Mouse (Mus musculus): ENCODE data around the gene Cxcl17. TPM values are rescaled to one million over a fixed set of nuclear protein-coding genes. Genes with fewer than 3 reads are reported as not detected.

Gene Cxcl17
- total RNA-seq, 1 experiment: 0.31 TPM

- H3K4me1 ChIP-seq (ENCODE audit: control insufficient read depth in 2 of 2, insufficient read depth in 2 of 2, low read length in 2 of 2, poor library complexity in 1 of 2): peaks cover 42% of the 10 kb centered on the region in 2 experiments
- no peaks in the 10 kb centered on the region for H3K36me3 ChIP-seq (ENCODE audit: control insufficient read depth, insufficient read depth, low read length, poor library complexity, severe bottlenecking)
- TF ChIP-seq HCFC1 (IDR thresholded peaks at IDR 0.05; ENCODE audit: borderline replicate concordance, insufficient read depth, low read length) (no peak), CHD2 (IDR thresholded peaks at IDR 0.05; ENCODE audit: low read depth, low read length) (no peak), ZC3H11A (IDR thresholded peaks at IDR 0.05; ENCODE audit: borderline replicate concordance, low read depth, low read length) (no peak), MAFK (IDR thresholded peaks at IDR 0.05; ENCODE audit: insufficient read depth, low read depth, low read length) (no peak), ZNF384 (IDR thresholded peaks at IDR 0.05; ENCODE audit: low read depth, low read length) (no peak)
- peak overlapping the region; percentile 40; the same call in 1 of the 2 replicates for H3K9ac ChIP-seq (ENCODE audit: insufficient read depth, low read depth, low read length, poor library complexity, severe bottlenecking)
- no peak overlapping the region for H3K4me3 ChIP-seq (ENCODE audit: insufficient read depth in 1 of 2, low read depth in 1 of 2, low read length in 2 of 2, poor library complexity in 1 of 2, severe bottlenecking in 1 of 2)
- in situ Hi-C loops (cut with MboI; ENCODE audit: low sequenced_read_pairs in 2 of 2, unreplicated experiment in 2 of 2): no loop called here
- no peaks in the 10 kb centered on the region for H3K9me3 ChIP-seq (ENCODE audit: control insufficient read depth, insufficient read depth, low read depth, low read length)
- peak overlapping the region; percentile 88; the same call in 1 of the 2 replicates for H3K27ac ChIP-seq (ENCODE audit: insufficient read depth, low read depth, low read length, poor library complexity, severe bottlenecking)
- DNase-seq (ENCODE audit: low read depth, low spot score): no peak
Measured at GRCm38 (mm10) chr7:25436704-25437103, 24.0 kb upstream of the Cxcl17 start.

GRCm38 (mm10) chr7:25436226-25436625 is 23.5 kb upstream of the Cxcl17 start:
- H3K9ac ChIP-seq (ENCODE audit: insufficient read depth, low read depth, low read length, poor library complexity, severe bottlenecking): peak overlapping the region; percentile 40; the same call in 1 of the 2 replicates
- in situ Hi-C loops (cut with MboI; ENCODE audit: low sequenced_read_pairs in 2 of 2, unreplicated experiment in 2 of 2): no loop called here
- H3K27ac ChIP-seq (ENCODE audit: insufficient read depth, low read depth, low read length, poor library complexity, severe bottlenecking): peak overlapping the region; percentile 88; the same call in 1 of the 2 replicates
- H3K36me3 ChIP-seq (ENCODE audit: control insufficient read depth, insufficient read depth, low read length, poor library complexity, severe bottlenecking): no peaks in the 10 kb centered on the region
- no peaks in the 10 kb centered on the region for H3K9me3 ChIP-seq (ENCODE audit: control insufficient read depth, insufficient read depth, low read depth, low read length)
- TF ChIP-seq HCFC1 (IDR thresholded peaks at IDR 0.05; ENCODE audit: borderline replicate concordance, insufficient read depth, low read length) (no peak), ZNF384 (IDR thresholded peaks at IDR 0.05; ENCODE audit: low read depth, low read length) (no peak), MAFK (IDR thresholded peaks at IDR 0.05; ENCODE audit: insufficient read depth, low read depth, low read length) (no peak), CHD2 (IDR thresholded peaks at IDR 0.05; ENCODE audit: low read depth, low read length) (0 out of 2 replicates have a peak, but pooled peaks have one; percentile 0), ZC3H11A (IDR thresholded peaks at IDR 0.05; ENCODE audit: borderline replicate concordance, low read depth, low read length) (no peak)
- H3K4me1 ChIP-seq (ENCODE audit: control insufficient read depth in 2 of 2, insufficient read depth in 2 of 2, low read length in 2 of 2, poor library complexity in 1 of 2): peaks cover 45 to 46% of the 10 kb centered on the region in 2 experiments
- no peak for DNase-seq (ENCODE audit: low read depth, low spot score)
- no peak overlapping the region for H3K4me3 ChIP-seq (ENCODE audit: insufficient read depth in 1 of 2, low read depth in 1 of 2, low read length in 2 of 2, poor library complexity in 1 of 2, severe bottlenecking in 1 of 2)

DNA sequence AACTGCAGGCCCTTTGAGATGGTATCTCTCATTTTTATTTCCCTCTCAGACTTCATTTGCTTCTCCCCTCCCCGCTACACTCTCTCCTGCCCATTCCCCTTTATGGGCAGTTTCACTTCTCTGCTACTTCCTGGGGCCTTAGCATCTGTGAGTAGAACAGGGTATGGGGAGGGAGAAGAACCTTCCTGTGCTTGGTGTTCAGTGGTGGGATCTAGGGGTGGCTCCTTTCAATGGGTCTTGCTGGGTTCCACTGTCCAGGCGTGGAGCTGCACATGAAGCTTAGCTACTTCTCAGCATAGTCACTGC is 22.8 kb upstream of the Cxcl17 start:
- H3K4me3 ChIP-seq (ENCODE audit: insufficient read depth in 1 of 2, low read depth in 1 of 2, low read length in 2 of 2, poor library complexity in 1 of 2, severe bottlenecking in 1 of 2): no peak overlapping the region
- in situ Hi-C loops (cut with MboI; ENCODE audit: low sequenced_read_pairs in 2 of 2, unreplicated experiment in 2 of 2): no loop called here
- TF ChIP-seq CHD2 (IDR thresholded peaks at IDR 0.05; ENCODE audit: low read depth, low read length): no peak
- no peak for TF ChIP-seq ZNF384 (IDR thresholded peaks at IDR 0.05; ENCODE audit: low read depth, low read length)
- TF ChIP-seq HCFC1 (IDR thresholded peaks at IDR 0.05; ENCODE audit: borderline replicate concordance, insufficient read depth, low read length): no peak

GRCm38 (mm10) chr7:25434654-25435545 is 22.2 kb upstream of the Cxcl17 start:
- TF ChIP-seq ZNF384 (IDR thresholded peaks at IDR 0.05; ENCODE audit: low read depth, low read length) (no peak), CHD2 (IDR thresholded peaks at IDR 0.05; ENCODE audit: low read depth, low read length) (no peak), HCFC1 (IDR thresholded peaks at IDR 0.05; ENCODE audit: borderline replicate concordance, insufficient read depth, low read length) (no peak), MAFK (IDR thresholded peaks at IDR 0.05; ENCODE audit: insufficient read depth, low read depth, low read length) (no peak), ZC3H11A (IDR thresholded peaks at IDR 0.05; ENCODE audit: borderline replicate concordance, low read depth, low read length) (no peak)
- H3K27ac ChIP-seq (ENCODE audit: insufficient read depth, low read depth, low read length, poor library complexity, severe bottlenecking): peak overlapping the region; percentile 98; the same call in 1 of the 2 replicates
- H3K36me3 ChIP-seq (ENCODE audit: control insufficient read depth, insufficient read depth, low read length, poor library complexity, severe bottlenecking): no peaks in the 10 kb centered on the region
- in situ Hi-C loops (cut with MboI; ENCODE audit: low sequenced_read_pairs in 2 of 2, unreplicated experiment in 2 of 2): no loop called here
- no peak for DNase-seq (ENCODE audit: low read depth, low spot score)
- peak overlapping the region; percentile 30; the same call in 1 of the 2 replicates for H3K9ac ChIP-seq (ENCODE audit: insufficient read depth, low read depth, low read length, poor library complexity, severe bottlenecking)
- peaks cover 48 to 52% of the 10 kb centered on the region in 2 experiments for H3K4me1 ChIP-seq (ENCODE audit: control insufficient read depth in 2 of 2, insufficient read depth in 2 of 2, low read length in 2 of 2, poor library complexity in 1 of 2)
- H3K4me3 ChIP-seq (ENCODE audit: insufficient read depth in 1 of 2, low read depth in 1 of 2, low read length in 2 of 2, poor library complexity in 1 of 2, severe bottlenecking in 1 of 2): no peak overlapping the region
- H3K9me3 ChIP-seq (ENCODE audit: control insufficient read depth, insufficient read depth, low read depth, low read length): no peaks in the 10 kb centered on the region

More for the DNA sequence above, 22.8 kb upstream of the Cxcl17 start:
- Histone ChIP-seq H3K36me3 (ENCODE audit: control insufficient read depth, insufficient read depth, low read length, poor library complexity, severe bottlenecking) (no peaks in the 10 kb centered on the region), H3K27ac (ENCODE audit: insufficient read depth, low read depth, low read length, poor library complexity, severe bottlenecking) (peak overlapping the region; percentile 98; the same call in 1 of the 2 replicates), H3K4me1 (ENCODE audit: control insufficient read depth in 2 of 2, insufficient read depth in 2 of 2, low read length in 2 of 2, poor library complexity in 1 of 2) (peaks cover 45 to 49% of the 10 kb centered on the region in 2 experiments), H3K9me3 (ENCODE audit: control insufficient read depth, insufficient read depth, low read depth, low read length) (no peaks in the 10 kb centered on the region), H3K9ac (ENCODE audit: insufficient read depth, low read depth, low read length, poor library complexity, severe bottlenecking) (no peak overlapping the region; the same call in 1 of the 2 replicates)
- DNase-seq (ENCODE audit: low read depth, low spot score): no peak

Data from ES-E14 (cell line).